Mouse (Mus musculus) cerebellum, adult 2 months (tissue): ENCODE measurements around the gene Ap2b1. TPM values are rescaled to one million over a fixed set of nuclear protein-coding genes. Genes with fewer than 3 reads are reported as not detected.

ENCODE experiments used
- DNase-seq, 2 experiments: peaks; one replicate each; pipeline ENCODE4 v3.0.0; 2021
- H3K27ac ChIP-seq: fragments of 200-500 bp; 2 replicates; pipeline ENCODE4 v1.5.1; 2012; ENCODE audit warnings: low read length, control low read depth, inconsistent platforms; ENCODE audit not compliant: insufficient read depth
- H3K27me3 ChIP-seq: fragments of 200-500 bp; 2 replicates; pipeline ENCODE4 v1.6.1; 2012; ENCODE audit warnings: inconsistent platforms, mild to moderate bottlenecking, low read length, moderate library complexity; ENCODE audit not compliant: control insufficient read depth, insufficient read depth
- H3K4me1 ChIP-seq: fragments of 200-500 bp; 2 replicates; pipeline ENCODE4 v1.6.1; 2011; ENCODE audit warnings: low read length; ENCODE audit not compliant: control insufficient read depth, insufficient read depth
- H3K4me3 ChIP-seq: fragments of 200-500 bp; replicated peaks from 2 replicates; pipeline ENCODE3; 2011; ENCODE audit warnings: mild to moderate bottlenecking, low read depth, low read length, control low read depth; ENCODE audit not compliant: insufficient read depth
- CTCF ChIP-seq: fragments of 200-500 bp; IDR thresholded peaks from 2 replicates; pipeline ENCODE4 v1.5.1; 2011; ENCODE audit warnings: low read depth, mild to moderate bottlenecking, control low read depth, low read length, moderate library complexity, borderline replicate concordance; ENCODE audit not compliant: insufficient read depth
- POLR2A ChIP-seq: fragments of 200-500 bp; IDR thresholded peaks from 2 replicates; pipeline ENCODE4 v1.6.1; 2011; ENCODE audit warnings: low read length, control low read depth, borderline replicate concordance; ENCODE audit not compliant: insufficient read depth
- WGBS: fragments of 180-500 bp; shearing (Covaris S2); methylation state at CpG from one replicate; pipeline ENCODE4 v1.1.7; 2018; 5-methylcytosine and 5-hydroxymethylcytosine counted together
- polyA plus RNA-seq: library from polyadenylated mRNA; depleted of rRNA; stranded (reverse); fragments of >200 nt; gene quantifications from 2 replicates; pipeline ENCODE4 v1.2.3, GENCODE M21; 2012

The Ap2b1 gene
- polyA plus RNA-seq, 1 experiment: 116 TPM

- Histone ChIP-seq H3K27ac (no peak overlapping the region), H3K4me1 (no peaks in the 10 kb centered on the region), H3K4me3 (no peak overlapping the region), H3K27me3 (no peaks in the 10 kb centered on the region)
- 86% methylated on average over 7 of the region's 7 CpGs for WGBS
- TF ChIP-seq POLR2A (no peak), CTCF (no peak)
- no peak for DNase-seq
These were observed 37.0 kb downstream of the Ap2b1 start for GRCm38 (mm10) chr11:83335826-83336225.

- Histone ChIP-seq H3K27me3 (no peaks in the 10 kb centered on the region), H3K4me3 (no peak overlapping the region), H3K4me1 (no peaks in the 10 kb centered on the region), H3K27ac (no peak overlapping the region)
- no peak for DNase-seq
- TF ChIP-seq CTCF: no peak
- no peak for TF ChIP-seq POLR2A
- 19% methylated on average over 2 of the region's 2 CpGs for WGBS
These were observed 40.9 kb downstream of the Ap2b1 start for GRCm38 (mm10) chr11:83339705-83340104.

GRCm38 (mm10) chr11:83341716-83342245 is 43.0 kb downstream of the Ap2b1 start:
- Histone ChIP-seq H3K4me3 (no peak overlapping the region), H3K27ac (no peak overlapping the region), H3K4me1 (no peaks in the 10 kb centered on the region), H3K27me3 (no peaks in the 10 kb centered on the region)
- 75% methylated on average over 3 of the region's 3 CpGs for WGBS
- TF ChIP-seq POLR2A: no peak
- no peak for DNase-seq

- WGBS: 86% methylated on average over 5 of the region's 5 CpGs
- TF ChIP-seq POLR2A (no peak), CTCF (no peak)
- Histone ChIP-seq H3K4me3 (no peak overlapping the region), H3K4me1 (no peaks in the 10 kb centered on the region), H3K27me3 (no peaks in the 10 kb centered on the region), H3K27ac (no peak overlapping the region)
- no peak for DNase-seq
These were observed 56.6 kb downstream of the Ap2b1 start for GRCm38 (mm10) chr11:83355428-83355827.

- TF ChIP-seq POLR2A: no peak
- TF ChIP-seq CTCF: peak; percentile 35; the same call in 1 of the 2 replicates
- DNase-seq: peak; percentile 40 to 56
- no peak overlapping the region for H3K27ac ChIP-seq
- H3K4me3 ChIP-seq: no peak overlapping the region
- H3K27me3 ChIP-seq: no peaks in the 10 kb centered on the region
- H3K4me1 ChIP-seq: no peaks in the 10 kb centered on the region
- WGBS: 66% methylated on average over 3 of the region's 3 CpGs
These were observed 58.6 kb downstream of the Ap2b1 start for GRCm38 (mm10) chr11:83357421-83357820.

- Histone ChIP-seq H3K4me3 (no peak overlapping the region), H3K4me1 (peaks cover 5% of the 10 kb centered on the region), H3K27ac (no peak overlapping the region), H3K27me3 (no peaks in the 10 kb centered on the region)
- no peak for TF ChIP-seq CTCF
- WGBS: 14% methylated on average over 6 of the region's 6 CpGs
- peak; percentile 51 to 68 for DNase-seq
These were observed 65.8 kb downstream of the Ap2b1 start for GRCm38 (mm10) chr11:83364656-83365055.

- 12% methylated on average over 4 of the region's 4 CpGs for WGBS
- peak; percentile 40 to 74 for DNase-seq
These were observed 72.4 kb downstream of the Ap2b1 start for GRCm38 (mm10) chr11:83371267-83371666.

GRCm38 (mm10) chr11:83379745-83380341 is 81.0 kb downstream of the Ap2b1 start:
- no peaks in the 10 kb centered on the region for H3K27me3 ChIP-seq
- TF ChIP-seq CTCF (no peak), POLR2A (no peak)
- no peak for DNase-seq
- WGBS: 86% methylated on average over 7 of the region's 7 CpGs
- no peak overlapping the region for H3K27ac ChIP-seq
- H3K4me1 ChIP-seq: no peaks in the 10 kb centered on the region
- no peak overlapping the region for H3K4me3 ChIP-seq

More at GRCm38 (mm10) chr11:83371267-83371666, 72.4 kb downstream of the Ap2b1 start:
- TF ChIP-seq CTCF (no peak), POLR2A (no peak)
- no peak overlapping the region for H3K4me3 ChIP-seq
- H3K4me1 ChIP-seq: no peaks in the 10 kb centered on the region; the same call in 1 of the 2 replicates
- H3K27ac ChIP-seq: no peak overlapping the region
- H3K27me3 ChIP-seq: no peaks in the 10 kb centered on the region
